Mouse (Mus musculus) spleen, adult 12 weeks (tissue): ENCODE measurements around the gene Klc2.
"Not testable (repeated sequence)": the region's sequence is repeated elsewhere in the genome, so short reads cannot be mapped to it uniquely, and the experiment has no call there.

ENCODE experiments used
- DNase-seq: peaks from one replicate; pipeline ENCODE4 v3.0.0; 2022; ENCODE audit warnings: low spot score

Klc2 gene

DNA sequence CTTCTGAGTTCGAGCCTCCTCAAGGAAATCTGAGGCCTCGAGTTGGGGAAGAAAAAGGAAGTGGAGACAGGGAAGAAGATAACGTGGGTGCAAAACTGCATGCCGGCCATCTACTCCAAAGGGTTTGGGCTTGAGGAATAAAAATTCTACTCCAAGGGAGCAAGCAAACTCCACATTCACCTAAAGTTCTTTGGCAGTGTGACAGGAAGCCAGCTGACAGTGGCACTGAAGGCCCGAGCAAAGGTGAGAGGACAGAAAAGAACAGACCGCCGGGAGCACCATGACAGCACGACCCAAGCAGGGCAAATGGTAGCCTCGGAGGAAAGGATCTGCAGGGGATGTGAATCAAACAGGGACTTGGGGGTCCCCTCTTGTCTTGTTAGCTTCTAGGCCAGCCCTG lies 12.3 kb downstream of the Klc2 start:
- no peak for DNase-seq

DNA sequence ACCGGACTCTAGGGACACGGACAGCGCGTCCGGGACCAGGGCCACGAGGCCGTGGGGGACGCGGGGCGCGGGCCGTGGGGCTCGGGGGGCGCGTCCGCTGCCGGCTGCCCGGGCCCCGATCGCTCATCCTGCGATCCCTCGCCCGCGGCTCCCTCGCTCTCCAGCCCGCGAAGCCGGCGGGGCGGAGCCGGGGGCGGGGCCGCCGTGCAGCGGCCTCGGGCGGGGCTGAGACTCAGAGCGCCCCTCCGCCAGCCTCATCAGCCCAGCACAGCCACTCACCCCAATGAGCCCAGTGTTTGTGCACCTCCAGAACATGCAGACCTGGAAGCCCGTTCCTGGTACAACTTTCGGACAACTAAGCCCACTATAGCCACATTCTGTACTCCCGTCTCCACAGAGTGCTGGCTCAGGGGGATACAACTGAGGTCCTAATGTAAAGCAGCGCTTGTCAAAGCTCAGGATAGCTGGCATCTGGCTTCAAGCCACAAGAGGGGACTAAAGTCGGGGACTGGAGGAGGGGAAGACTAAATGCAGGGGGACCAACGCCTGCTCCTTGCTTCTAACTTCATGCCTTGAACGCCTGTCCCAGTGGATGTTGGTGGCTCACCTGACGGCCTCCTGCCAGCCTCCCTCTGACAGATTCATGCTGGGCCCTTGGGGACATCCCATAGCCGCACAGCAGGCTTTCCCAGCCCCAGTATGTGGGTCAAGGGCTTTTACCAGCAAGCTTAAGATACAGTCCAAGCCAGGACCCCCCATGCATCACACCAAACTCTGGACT lies 19.8 kb downstream of the Klc2 start, which contains the start of gene Cnih2:
Gene Cnih2 (minus strand): TSS at position 159 of the 781 bp plus-strand sequence.
- no peak for DNase-seq

DNA sequence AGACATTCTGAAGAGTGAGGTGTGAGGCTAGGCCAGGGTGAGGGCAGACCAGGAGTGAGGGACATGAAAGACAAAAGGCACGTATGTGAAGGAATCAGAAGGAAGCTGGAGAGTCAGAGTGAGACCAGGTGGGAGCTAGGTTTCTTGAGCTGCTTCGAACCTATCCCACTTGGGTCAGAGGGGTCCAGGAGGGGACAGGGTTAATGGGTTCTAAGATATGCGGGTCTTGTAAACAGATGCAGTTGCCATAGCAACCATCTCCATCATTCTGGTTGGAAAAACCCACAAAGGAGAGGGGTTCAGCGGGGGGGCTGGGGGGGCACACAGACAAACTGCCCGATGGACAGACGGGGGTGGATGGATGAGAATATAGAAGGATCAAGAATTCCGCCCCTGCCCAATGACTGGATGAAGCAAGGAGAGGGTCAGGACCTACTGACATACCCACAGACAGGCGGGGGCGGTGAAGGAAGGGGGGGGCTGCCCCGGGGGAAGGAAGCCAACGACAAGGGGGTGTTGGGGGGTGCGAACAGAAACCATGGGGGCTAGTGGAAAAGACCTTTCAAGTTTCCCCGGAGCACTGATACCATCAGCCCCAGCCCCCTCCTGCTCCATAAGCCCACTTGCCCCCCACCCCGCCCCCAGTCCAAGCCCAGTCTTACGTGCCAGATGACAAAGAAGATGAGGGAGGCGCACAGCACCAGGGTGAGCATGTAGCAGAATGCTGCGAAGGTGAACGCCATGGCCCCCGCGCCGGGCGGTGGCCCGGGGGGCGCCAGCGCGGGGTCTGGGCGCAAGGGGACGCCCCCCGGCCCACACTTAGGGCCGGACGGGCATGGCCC lies 20.6 kb downstream of the Klc2 start:
- DNase-seq = no peak

DNA sequence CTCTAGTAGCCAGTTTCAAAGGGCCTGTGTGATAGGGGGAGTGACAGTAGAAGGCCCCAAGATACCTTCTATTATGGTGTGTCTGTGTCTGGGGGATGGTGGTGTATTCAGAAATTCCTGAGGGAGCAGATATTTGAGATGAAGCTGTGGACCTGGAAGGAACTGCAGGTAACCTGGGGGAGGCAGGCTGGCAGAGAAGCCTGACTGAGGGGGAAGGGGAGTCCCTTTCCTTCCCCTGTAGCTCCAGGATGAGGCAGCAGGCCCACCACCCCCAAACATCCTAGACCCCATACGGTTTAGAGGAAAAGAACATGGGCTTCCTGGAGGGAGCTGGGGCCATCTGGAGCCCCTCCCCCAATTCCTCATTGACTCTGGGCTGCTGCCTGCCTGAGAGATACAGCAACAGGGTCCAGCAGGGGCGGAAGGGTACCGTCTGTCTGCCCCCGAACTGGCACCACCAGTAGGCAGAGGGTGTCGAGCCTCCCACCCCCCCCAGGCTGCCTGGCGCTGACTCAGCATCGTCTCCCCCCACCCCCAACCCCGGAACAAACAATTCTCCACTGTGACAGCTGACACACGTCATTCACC lies 22.4 kb downstream of the Klc2 start:
- DNase-seq = no peak

DNA sequence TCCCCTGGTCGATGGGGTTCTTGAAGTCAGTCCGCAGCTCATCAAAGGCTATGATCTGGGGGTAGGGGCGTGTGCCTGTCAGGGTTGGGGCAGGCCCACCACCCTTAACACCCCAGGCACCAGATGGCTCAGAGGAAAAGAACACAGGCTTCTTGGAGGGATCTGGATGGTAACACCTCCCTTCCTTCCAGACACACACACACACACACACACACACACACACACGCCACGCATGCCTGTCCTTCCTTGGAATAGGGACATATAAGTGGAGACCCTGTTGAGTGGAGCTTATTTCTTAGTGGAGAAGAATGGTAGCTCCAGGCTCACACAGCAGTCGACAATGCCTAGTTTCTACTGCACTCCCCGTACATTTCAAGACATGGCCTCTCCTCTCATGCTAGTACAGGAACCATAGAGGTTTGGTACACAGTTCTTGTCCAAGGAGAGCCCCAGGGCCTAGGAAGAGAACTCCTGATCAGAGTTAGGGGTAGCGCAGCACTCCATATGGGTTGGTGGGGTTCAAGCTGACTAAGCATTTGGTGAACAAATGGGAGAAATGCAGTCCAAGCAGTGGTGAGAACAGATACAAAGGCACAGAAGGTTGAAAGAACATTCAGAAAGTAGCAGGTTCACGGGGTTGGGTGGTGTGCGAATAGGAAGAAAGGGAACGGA lies 23.5 kb downstream of the Klc2 start:
- DNase-seq = no peak

DNA sequence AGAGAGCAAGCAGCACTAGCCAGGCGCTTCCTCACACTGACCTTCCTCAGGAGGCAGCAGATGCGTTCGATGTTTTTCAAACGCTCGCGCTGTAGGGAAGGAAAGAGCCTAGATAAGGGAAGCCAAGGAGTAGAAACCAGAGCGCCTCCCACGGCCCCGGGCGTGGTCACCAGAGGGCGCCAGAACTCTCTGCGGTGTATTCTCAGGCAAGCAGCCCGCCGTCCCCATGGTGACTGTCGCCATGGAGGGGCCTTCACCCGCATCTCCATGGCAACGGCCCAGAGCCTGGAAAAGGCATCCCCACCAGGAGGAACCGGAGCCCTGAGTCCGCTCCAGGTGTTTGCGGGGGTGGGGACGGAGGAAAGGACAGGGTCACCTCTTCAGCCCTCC lies 24.1 kb downstream of the Klc2 start:
- peak; percentile 78 for DNase-seq

DNA sequence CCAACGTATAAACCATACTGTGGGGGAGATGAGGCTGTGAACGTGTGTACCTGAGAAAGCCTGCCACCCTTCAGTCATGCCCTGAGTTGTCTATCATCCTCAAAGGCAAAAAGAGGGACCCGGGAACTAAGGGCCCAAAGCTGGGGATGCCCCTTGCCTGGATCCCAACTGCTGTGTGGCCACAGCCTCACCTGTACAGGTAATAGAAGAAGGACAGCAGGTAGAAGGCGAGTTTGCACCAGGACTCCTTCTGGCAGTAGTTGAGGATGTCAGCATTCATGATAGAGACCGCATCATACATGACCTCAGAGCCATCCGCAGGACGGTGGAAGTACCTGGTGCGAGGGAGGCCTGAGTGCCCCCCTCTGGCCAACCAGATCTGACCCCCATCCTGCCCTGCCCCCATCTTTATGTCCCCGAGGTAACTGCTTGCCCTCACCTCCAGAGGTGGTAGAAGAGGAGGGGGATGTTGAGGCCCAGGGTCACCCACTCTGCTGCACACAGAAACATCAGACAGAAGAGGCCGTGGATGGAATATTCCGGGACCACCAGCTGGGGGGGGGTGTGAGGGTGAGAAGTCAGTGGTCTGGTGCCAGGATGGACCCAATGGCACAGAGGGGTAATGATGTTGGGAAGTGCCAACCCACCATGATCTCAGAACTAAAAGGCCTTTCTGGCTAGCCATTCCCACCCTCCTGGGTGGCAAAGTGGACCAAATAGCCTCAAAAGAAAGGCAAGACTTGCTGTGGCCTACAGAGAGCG lies 24.7 kb downstream of the Klc2 start:
- DNase-seq = no peak

DNA sequence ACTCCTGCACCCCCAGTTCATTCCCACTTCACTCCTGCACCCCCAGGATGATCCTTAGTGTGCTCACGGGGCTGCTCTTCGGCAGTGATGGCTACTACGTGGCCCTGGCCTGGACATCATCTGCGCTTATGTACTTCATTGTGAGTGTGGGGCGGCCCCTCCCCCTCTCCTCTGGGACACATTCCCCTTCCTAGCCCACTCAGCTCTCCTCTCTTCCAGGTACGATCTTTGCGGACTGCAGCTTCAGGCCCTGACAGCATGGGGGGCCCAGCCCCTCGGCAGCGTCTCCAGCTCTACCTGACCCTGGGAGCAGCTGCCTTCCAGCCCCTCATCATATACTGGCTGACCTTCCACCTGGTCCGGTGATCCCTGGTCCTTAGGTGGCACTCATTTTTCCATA lies 26.3 kb downstream of the Klc2 start:
- DNase-seq = no peak

DNA sequence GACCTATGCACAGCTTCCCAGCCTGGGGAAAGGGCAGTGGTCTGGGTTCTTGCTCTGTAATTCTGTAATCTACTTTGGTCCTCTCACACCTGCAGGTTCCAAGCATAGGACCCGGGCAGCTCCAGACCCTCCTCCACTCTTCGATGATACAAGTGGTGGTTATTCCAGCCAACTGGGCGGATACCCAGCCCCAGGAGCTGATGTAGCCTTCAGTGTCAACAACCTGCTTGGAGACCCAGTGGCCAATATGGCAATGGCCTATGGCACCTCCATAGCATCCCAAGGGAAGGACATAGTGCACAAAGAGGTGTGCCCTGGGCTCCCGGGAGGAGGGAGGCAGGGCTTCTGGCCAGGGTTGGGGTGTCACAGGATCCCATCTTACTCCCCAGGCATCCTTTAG lies 29.0 kb downstream of the Klc2 start:
- DNase-seq = no peak

DNA sequence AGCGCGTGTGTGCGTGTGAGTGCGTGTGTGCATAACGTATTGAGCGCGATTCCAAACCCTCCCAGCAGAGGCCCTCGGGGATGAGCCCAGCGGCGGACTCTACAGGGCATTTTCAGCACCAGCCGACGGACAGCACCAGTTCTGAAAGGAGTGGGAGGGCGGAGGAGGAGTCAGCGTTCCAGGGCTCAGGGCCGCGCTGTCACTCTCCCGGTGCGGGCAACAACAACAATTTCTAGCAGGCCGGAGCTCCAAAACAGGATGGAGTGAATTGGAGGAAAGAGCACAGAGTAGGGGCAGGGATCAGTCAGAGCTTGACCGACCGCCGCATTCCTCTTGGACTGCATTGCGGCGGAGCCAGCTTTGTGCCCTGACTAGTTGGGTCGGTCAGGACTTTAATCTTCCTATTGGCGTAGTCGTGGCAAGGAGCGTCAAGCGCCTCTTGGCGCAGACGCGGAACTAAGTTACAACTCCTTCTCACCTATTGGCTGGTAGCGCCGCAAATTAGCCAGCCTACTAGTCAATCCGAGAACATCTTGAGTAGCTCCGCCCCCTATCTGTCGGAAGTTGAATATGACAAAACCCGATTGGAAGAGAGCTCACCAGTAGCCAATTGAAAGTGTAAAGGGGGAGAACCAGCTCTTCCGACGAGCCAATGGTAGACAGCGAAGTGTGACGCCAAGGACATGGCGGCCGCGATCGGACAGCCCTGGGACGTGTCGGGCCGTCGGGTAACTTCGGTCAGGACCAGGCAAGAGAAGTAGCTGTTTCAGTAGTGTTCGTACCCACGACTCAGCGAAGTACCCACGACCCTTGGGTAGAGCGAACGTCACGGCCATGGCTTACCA lies 30.3 kb downstream of the Klc2 start, which contains the start of gene Yif1a:
Gene Yif1a (plus strand): TSS at position 655 of the 845 bp plus-strand sequence.
- peak; percentile 82 for DNase-seq

DNA sequence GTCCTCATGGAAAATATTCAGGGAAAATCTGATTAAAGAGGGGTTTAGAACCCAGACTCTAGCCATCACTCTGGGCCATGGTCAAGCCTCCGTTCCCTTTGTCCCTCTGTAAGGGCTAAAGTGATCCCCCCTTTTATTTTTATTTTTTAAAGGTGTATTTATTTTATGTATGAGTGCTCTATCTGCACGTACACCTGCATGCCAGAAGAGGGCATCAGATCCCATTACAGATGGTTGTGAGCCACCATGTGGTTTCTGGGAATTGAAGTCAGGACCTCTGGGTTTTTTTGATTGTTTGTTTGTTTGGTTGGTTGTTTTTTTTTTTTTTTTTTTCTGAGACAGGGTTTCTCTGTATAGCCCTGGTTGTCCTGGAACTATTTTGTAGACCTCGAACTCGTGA lies 31.8 kb downstream of the Klc2 start:
- DNase-seq = not testable (repeated sequence)

DNA sequence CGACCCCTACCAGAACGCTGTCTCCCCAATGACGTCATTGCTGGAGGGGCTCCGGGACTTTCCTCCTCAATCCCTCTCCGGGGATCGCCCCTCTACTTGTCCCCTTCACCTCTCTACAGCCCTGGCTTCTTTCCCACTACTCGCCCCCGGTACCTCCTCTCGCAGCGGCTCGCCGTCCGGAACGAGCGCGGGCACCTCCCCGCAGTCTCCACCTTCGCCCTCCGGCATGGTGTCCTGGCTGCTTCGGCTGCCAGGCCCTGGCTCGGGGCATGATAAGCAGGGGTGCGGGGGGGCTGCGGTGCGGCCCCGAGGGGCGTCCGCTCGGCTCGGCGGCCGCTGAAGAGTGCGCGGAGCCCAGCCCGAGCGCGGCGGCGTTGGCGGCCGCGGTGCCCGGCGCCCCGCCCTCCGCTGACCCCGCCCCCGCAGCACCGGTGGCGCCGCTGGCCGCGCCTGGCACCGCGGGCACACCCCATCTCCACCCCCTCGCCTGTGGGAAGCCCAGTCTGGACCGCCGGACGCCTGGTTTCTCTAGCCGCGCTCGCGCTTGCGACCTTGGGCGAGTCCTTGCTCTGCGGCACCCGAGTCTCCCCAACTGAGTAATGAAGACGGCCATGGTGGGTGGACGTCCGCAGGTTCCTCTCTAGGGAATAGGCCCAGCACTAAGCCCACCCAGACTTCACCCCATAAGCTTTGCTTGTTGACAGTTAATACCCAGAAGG lies 33.1 kb downstream of the Klc2 start, which contains the start of gene Tmem151a:
Gene Tmem151a (minus strand): TSS at position 387 of the 719 bp plus-strand sequence.
- no peak for DNase-seq

DNA sequence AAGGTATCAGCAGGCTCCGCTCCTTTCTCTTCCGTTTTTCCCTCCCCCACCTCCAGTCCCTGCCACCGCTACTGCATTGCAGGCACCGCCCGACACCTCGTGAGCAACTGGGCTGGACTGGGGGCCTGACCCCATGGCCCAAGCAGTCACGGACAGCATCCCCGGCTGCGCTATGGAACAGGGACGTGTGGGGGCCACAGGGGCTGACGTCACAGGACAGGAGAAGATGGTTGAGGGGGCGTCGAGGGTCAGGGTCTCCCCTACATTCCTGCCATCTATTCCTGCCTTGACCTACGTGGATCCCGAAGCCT lies 33.6 kb downstream of the Klc2 start:
- no peak for DNase-seq

DNA sequence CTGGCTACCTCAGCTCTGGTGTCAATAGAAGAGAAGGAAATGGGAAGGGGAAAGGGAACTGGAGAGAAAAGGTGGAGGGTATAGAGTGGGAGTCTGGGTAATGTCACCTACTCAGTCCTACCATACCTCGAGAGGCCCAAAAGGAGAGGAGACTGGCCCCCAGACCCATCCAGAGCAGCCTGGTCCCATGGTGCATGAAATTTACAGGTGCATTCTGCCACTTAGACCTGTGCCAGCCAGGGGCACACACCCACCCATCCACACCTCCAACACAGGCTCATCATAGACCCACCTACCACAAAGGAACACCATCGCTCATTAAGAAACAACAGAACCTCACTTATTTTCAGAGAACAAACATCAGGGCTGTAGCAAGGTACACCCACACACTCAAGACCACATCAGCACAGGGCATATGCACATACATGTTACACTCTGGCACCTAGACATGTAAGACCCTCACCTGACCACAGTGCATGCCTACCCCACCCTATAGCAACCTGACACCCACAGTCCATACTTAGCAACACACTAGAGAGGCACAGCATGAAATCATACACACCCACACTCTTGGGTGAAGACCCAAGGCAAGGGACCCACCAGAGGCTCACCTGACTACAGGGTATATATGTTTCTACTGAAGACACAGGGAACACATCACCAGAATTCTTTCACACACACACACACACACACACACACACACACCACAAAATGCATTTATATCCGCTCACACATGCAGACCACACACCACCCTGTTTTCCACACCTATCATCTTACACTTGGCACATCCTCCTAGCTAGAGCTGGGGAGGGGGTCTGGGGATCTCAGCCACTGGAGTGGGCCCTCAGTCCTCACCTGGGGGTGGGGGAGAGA lies 34.2 kb downstream of the Klc2 start:
- DNase-seq = no peak

DNA sequence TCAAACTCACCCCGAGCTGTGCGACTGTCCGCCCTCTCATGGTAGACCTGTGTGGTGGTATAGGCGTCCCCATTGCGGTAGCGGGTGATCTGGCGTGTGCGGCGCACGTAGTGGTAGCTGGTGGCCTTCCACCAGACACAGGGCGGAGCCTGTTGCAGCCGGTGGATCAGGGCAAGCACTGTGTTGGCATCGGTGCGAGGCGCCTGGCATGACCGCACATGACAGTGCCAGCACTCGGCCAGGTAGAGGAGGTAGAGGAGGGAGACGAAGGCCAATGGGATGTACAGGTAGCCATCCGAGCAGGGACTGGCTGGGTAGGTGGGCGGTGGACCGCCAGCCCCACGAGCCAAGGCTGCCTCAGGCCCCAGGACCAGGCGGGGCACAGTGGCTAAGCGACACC lies 35.8 kb downstream of the Klc2 start:
- no peak for DNase-seq

DNA sequence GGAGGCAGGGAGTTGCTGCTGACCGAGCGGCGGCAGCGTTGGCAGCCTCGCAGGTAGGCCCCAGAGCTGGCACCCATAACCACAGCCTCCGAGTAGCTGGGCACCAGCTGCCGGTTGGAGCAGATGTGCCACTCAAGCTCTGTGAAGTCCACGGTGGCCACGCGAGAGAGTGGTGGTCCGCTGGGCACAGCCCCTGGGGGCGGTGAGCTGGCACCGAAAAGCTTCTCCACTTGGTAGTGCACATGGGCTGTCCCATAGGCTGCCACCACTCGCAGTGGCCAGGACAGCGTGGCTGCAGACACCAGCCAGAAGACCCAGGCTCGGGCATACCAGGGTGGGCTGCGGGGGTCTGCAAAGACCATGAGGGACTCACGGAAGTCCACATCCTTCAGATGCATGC lies 36.4 kb downstream of the Klc2 start:
- no peak for DNase-seq

DNA sequence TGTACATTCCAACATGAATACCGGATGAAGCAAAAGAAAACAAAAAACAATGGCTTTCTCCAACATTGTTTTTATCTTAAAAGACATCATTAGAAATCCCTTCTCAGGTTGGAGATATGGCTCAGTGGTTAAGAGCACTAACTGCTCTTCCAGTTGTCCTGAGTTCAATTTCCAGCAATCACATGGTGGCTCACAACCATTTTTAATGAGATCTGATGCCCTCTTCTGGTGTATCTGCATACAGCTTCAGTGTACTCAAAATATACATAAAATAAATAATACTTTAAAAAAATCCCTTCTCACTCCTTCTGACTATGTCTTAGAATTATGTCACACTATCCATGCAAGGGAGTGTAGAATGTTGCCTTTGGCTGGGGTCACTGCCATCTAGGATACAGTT lies 39.1 kb downstream of the Klc2 start:
- DNase-seq = no peak

DNA sequence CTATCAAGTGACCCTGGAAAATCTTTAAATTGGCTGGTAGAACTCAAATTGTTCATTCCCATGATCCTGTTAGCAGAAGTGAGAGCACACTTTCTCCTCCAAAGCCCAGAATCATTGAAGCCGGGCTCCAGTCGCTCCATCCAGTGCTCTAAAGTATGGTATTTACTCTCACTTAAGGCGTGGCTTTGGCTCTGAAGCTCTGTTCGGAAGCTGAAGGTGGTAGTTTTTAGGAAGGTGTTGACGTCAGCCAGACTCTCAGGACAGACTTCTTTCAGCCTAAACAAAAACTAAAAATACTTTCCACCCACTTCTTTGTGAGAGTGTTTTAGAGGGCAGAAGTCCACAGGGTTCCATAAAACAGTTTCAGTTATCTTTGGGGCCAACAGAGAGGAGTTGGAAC lies 44.8 kb downstream of the Klc2 start:
- DNase-seq = no peak

DNA sequence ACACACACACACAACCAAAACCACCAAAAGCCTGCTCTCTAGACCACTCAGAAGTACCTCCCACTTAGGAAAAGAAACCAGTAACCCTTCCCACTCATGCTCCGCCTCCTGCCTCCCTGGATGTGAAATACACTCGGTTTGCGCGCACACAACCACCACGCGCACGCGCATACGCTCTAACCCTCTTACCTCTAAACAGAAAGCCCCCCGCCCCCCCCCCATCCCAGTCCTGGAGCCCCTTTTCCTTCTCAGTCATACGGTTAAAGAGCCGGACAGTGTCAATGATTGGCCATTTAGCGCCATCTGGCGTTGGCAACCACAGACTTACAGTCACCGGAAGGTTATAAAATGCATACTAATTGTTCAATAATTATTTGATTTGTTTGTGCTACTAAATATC lies 45.3 kb downstream of the Klc2 start:
- no peak for DNase-seq
